Mouse (Mus musculus) left cerebral cortex, adult 18-20 months (tissue): ENCODE measurements around the gene Astn1. TPM values are rescaled to one million over a fixed set of nuclear protein-coding genes. Genes with fewer than 3 reads are reported as not detected.

Experiments used
- DNase-seq, 2 experiments: peaks; one replicate each; pipeline ENCODE4 v3.0.0; 2021 to 2022; ENCODE audit warnings: low spot score in 2 of 2, mixed read lengths in 1 of 2
- long read RNA-seq, 2 experiments: library from polyadenylated mRNA; stranded (forward); transcript quantifications; one replicate each; pipeline ENCODE4 v2.0.0; 2021
- total RNA-seq, 2 experiments: library from RNA; stranded (reverse); gene quantifications; 2 replicates each; pipeline ENCODE4 v1.2.3; 2021

The Astn1 gene
- total RNA-seq, result 100 to 1,000 TPM; 169 to 182 TPM
- long read RNA-seq, experiment 1, full-length matches to known transcripts, result 18 of 51 reads
- long read RNA-seq, experiment 1, partial matches to known transcripts, result 10 of 51 reads
- long read RNA-seq, experiment 1, other reads (novel, unspliced or antisense), result 23 of 51 reads
- long read RNA-seq, experiment 2, full-length matches to known transcripts, result 2 of 23 reads
- long read RNA-seq, experiment 2, partial matches to known transcripts, result 5 of 23 reads
- long read RNA-seq, experiment 2, other reads (novel, unspliced or antisense), result 16 of 23 reads

- no peak for DNase-seq
Measured at GRCm38 (mm10) chr1:158361964-158362291, at the start of gene Astn1. Gene Astn1 (plus strand): TSS chr1:158362273.

GRCm38 (mm10) chr1:158323325-158323724 lies 38.7 kb upstream of the Astn1 start:
- DNase-seq, result no peak

GRCm38 (mm10) chr1:158328126-158328525 lies 33.9 kb upstream of the Astn1 start:
- peak; percentile 69 to 77 for DNase-seq

- no peak for DNase-seq
Measured at GRCm38 (mm10) chr1:158328839-158329238, 33.2 kb upstream of the Astn1 start.

GRCm38 (mm10) chr1:158343243-158343714 lies 18.8 kb upstream of the Astn1 start:
- no peak for DNase-seq

- no peak for DNase-seq
Measured at GRCm38 (mm10) chr1:158353656-158354371, 8.3 kb upstream of the Astn1 start.

GRCm38 (mm10) chr1:158355177-158356050 lies 6.7 kb upstream of the Astn1 start:
- peak; percentile 61 to 75 for DNase-seq

- peak; percentile 92 to 95 for DNase-seq
Measured at GRCm38 (mm10) chr1:158356051-158356461, 6.0 kb upstream of the Astn1 start, which contains the start of gene Brinp2. Gene Brinp2 (minus strand): TSS chr1:158356326.

GRCm38 (mm10) chr1:158362292-158363101 lies 424 bp downstream of the Astn1 start:
- DNase-seq, result peak; percentile 35 to 50

- no peak for DNase-seq
Measured at GRCm38 (mm10) chr1:158364461-158364860, 2.4 kb downstream of the Astn1 start.

GRCm38 (mm10) chr1:158382277-158382676 lies 20.2 kb downstream of the Astn1 start:
- no peak for DNase-seq

- no peak for DNase-seq
Measured at GRCm38 (mm10) chr1:158383210-158383609, 21.1 kb downstream of the Astn1 start.

GRCm38 (mm10) chr1:158385311-158385710 lies 23.2 kb downstream of the Astn1 start:
- DNase-seq, result no peak

- DNase-seq, result no peak
Measured at GRCm38 (mm10) chr1:158386781-158387180, 24.7 kb downstream of the Astn1 start.

- no peak for DNase-seq
Measured at GRCm38 (mm10) chr1:158388995-158389394, 26.9 kb downstream of the Astn1 start.

GRCm38 (mm10) chr1:158390693-158391092 lies 28.6 kb downstream of the Astn1 start:
- no peak for DNase-seq

GRCm38 (mm10) chr1:158397058-158397457 lies 35.0 kb downstream of the Astn1 start:
- DNase-seq, result no peak

- no peak for DNase-seq
Measured at GRCm38 (mm10) chr1:158400898-158401297, 38.8 kb downstream of the Astn1 start.

- peak in 1 of 2 experiments; percentile 17 for DNase-seq
Measured at GRCm38 (mm10) chr1:158405899-158406769, 44.1 kb downstream of the Astn1 start.

- peak; percentile 39 to 52 for DNase-seq
Measured at GRCm38 (mm10) chr1:158408124-158408523, 46.1 kb downstream of the Astn1 start.
